Mouse (Mus musculus) layer of hippocampus, adult 9-11 months (tissue): ENCODE measurements around the gene Fkbpl.

Source experiments
- DNase-seq: peaks from one replicate; pipeline ENCODE4 v3.0.0; 2022

The Fkbpl gene

GRCm38 (mm10) chr17:34648141-34648890, 3.8 kb downstream of the Fkbpl start:
- DNase-seq = no peak

GRCm38 (mm10) chr17:34649106-34649864, 4.7 kb downstream of the Fkbpl start:
- no peak for DNase-seq

- no peak for DNase-seq
Measured at GRCm38 (mm10) chr17:34650781-34651180, 6.2 kb downstream of the Fkbpl start.

GRCm38 (mm10) chr17:34651507-34652221, 7.1 kb downstream of the Fkbpl start:
- peak; percentile 79 for DNase-seq

DNA sequence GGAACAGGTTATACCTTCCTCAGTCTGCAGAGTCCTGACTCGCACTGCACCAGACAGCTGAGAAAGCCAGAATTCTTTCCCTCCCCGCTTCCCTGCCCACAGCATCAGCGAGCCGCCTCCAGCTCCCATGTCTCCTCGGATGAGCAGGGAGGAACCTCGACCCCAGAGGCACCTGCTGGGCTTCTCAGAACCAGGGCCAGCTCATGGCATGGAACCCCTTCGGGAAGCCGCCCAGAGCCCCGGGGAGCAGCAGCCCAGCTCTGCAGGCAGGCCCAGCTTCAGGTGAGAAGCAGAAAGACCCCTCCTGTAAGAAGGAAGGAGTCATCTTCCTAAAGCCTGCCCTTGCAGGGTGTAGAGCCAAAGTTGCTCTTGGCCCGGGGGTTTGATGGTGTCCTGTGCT, 8.0 kb downstream of the Fkbpl start:
- DNase-seq = no peak

GRCm38 (mm10) chr17:34652985-34653384, 8.4 kb downstream of the Fkbpl start:
- DNase-seq = no peak

- DNase-seq = no peak
Measured at GRCm38 (mm10) chr17:34653746-34654285, 9.3 kb downstream of the Fkbpl start.

DNA sequence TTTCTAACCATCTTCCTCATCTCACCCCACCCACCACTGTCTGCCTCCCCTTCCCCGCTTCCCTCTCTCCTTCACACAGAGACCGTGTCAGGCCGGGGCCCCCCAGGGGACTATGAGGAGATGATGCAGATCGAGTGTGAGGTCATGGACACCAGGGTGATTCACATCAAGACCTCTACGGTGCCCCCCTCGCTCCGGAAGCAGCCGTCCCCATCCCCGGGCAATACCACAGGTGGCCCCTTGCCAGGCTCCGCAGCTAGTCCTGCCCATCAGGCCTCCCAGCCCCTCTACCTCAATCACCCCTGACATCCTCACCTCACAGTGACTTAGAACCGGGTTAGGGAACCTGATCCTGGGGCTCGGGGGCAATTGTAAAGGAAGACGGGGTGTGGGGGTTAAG, 9.8 kb downstream of the Fkbpl start:
- no peak for DNase-seq

- no peak for DNase-seq
Measured at GRCm38 (mm10) chr17:34655160-34655559, 10.6 kb downstream of the Fkbpl start.

DNA sequence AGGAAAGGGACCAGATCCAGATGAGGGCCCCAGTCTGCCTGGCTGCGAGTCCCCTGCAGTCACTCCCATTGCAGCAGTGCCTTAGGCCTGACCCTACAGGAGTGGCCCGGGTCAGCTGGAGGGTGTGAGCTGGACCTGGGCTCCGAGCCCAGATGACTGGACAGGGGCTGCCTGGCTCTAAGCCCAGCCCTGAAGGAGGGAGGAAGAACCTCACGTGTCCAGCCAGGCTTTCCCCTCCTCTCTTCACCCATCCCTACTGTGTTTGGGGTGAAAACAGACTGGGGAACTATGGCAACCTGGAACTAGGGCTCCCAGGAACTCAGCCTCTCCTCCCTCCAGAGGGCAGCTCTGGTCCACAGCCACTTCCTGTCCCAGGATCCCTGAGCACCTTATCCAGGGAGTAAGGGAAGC, 11.0 kb downstream of the Fkbpl start:
- DNase-seq = peak; percentile 76

DNA sequence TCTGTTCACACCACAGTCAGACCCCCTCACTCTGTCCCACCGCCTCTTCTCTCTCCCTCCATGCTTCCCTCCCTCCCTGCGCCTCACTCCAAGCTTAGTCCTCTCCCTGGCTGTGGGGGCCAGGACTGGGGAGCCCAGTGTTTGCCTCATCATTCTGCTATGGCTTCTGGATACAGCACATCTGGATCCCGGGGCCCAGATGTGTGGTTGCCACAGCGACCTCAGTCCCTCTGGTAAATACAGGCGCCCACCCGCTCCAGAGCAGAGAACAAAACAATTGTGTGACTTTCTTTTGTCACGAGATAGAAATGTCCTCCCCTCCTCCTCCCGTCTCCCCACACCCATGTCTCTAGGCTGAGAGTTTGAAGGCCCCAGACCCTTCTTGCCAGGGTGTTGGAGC, 12.1 kb downstream of the Fkbpl start:
- DNase-seq = no peak

- no peak for DNase-seq
Measured at GRCm38 (mm10) chr17:34657271-34657670, 12.7 kb downstream of the Fkbpl start.

DNA sequence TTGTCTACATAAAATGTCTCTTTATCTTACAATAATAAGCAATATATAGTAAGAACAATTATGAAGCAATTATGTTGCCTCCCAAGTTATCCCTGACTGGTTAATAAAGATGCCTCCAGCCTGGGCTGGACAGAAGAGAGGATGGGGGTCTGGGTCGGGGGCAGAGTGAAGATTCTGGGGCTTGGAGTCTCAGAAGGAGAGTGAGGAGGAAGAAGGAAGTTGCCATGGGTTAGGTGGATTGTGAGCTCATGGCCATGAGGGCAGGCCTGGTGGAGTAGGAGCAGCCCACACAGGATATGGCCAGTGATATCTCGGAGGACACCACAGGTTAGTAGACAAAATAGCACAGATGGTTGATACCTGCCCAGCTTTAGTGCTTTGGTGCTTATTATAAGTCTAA, 13.6 kb downstream of the Fkbpl start:
- no peak for DNase-seq

DNA sequence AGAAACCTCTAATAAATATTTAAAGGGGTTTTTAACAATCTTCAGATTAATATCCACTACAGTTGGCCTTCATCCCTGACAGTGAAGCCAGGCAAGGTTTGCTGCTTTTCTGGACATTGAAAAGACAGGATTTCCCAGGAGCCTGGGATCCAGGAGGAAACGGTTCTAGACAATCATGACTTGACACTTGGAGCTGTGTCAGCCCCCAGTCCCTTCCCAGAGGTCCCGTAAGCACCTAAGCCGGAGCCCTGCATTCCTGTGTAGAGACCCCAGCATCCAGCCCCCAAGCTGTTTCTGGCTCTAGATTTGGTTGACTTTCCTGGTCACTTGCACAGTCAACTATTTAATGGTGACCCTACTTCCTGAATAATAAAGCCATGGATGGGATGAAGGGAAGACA, 14.0 kb downstream of the Fkbpl start:
- no peak for DNase-seq

GRCm38 (mm10) chr17:34659181-34659896, 14.8 kb downstream of the Fkbpl start:
- DNase-seq = no peak

DNA sequence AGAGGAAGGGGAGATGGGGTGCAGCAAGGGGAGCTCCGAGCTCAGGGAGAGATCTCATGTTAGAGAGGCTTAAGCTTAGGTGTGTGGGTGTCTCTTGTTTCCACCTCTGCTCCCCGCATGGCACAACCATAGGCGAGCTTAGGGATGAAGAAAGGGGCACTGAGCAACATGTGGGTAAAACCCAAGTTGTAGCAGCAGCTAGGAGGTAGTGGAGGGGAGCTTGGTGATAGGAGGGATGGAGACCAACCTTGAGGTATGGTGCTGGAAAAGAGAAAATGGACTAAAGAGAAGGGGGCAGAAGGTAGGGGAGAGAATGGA, 15.3 kb downstream of the Fkbpl start:
- no peak for DNase-seq

DNA sequence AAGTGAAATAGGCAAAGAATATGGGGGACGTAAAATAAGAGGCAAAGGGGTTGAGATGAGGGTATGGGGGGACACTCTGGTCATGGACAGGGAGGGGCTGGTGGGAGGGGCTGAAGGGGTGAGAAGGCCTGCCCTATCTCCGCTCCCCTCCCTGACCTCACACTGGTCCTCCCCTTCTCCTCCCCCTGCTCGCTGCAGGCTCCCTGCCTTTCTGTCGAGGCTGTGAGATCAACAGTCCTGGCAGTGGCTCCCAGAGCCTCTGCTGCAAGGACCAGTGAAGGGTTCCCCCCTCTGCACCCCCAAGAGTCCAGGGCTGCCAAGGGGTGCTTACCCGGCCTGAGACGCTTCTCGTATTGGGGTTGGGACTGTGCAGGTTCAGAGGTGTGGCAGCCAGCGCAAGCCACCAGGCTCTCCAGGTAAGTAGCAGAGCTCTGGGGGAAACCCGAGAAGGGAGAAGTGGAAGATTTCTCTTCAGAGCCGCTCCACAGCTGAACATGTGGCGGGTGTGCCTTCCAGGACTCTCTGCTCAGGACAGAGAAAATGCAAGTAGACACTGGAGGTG, 15.8 kb downstream of the Fkbpl start:
- no peak for DNase-seq

GRCm38 (mm10) chr17:34661121-34661591, 16.6 kb downstream of the Fkbpl start:
- no peak for DNase-seq

DNA sequence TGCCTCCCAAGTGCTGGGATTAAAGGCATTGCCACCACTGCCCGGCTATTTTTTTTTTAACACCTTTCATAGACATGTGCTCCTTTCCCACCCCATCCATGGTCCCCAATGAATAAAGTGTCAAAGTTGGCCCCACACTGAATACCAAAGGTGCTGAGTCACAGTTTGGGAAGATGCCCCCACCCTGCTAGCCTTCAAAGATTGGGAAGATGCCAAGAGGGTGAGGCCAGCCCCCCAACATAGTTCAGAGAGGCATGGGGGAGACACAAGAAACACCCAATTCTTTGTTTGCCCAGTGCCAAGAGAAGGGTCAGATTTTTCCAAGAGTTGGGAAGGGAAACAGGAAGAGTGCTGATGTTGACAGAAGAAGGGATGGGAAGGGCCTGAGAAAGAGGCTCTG, 17.9 kb downstream of the Fkbpl start:
- DNase-seq = no peak

- DNase-seq = no peak
Measured at GRCm38 (mm10) chr17:34662978-34663377, 18.4 kb downstream of the Fkbpl start.

- DNase-seq = no peak
Measured at GRCm38 (mm10) chr17:34663558-34663957, 19.0 kb downstream of the Fkbpl start.

- no peak for DNase-seq
Measured at GRCm38 (mm10) chr17:34664472-34664871, 19.9 kb downstream of the Fkbpl start.

GRCm38 (mm10) chr17:34670235-34670634, 25.7 kb downstream of the Fkbpl start, which contains the start of gene Tnxb:
Gene Tnxb, plus strand, starts transcription at chr17:34670535.
- no peak for DNase-seq
